Mouse (Mus musculus): ENCODE measurements around the gene Coq2. TPM values are rescaled to one million over a fixed set of nuclear protein-coding genes. Genes with fewer than 3 reads are reported as not detected.

The Coq2 gene
- total RNA-seq (2023) = 8.0 and 10.3 TPM in 2 replicates

GRCm38 (mm10) chr5:100674711-100675376 is at the start of gene Coq2:
Gene Coq2, minus strand, starts transcription at chr5:100675140.

GRCm38 (mm10) chr5:100719235-100720088 is 44.5 kb upstream of the Coq2 start, which contains the start of gene Hpse:
Gene Hpse, minus strand, starts transcription at chr5:100719716.

Other genes starting within 250 kb of the Coq2 start
- 35.6 and 40.6 TPM in 2 replicates for gene Lin54, start 174.5 kb downstream of the Coq2 start, total RNA-seq (2023)
- 37.1 and 44.3 TPM in 2 replicates for gene Cops4, start 156.8 kb downstream of the Coq2 start, total RNA-seq (2023)
- gene Plac8, start 102.9 kb downstream of the Coq2 start, total RNA-seq (2023) = 422 and 486 TPM in 2 replicates
- gene Hpse, start 44.6 kb upstream of the Coq2 start, total RNA-seq (2023) = 13.7 and 15.2 TPM in 2 replicates
- gene Helq, start 123.5 kb upstream of the Coq2 start, total RNA-seq (2023) = 2.4 and 5.4 TPM in 2 replicates
- 36.0 and 58.5 TPM in 2 replicates for gene Mrps18c, start 123.5 kb upstream of the Coq2 start, total RNA-seq (2023)
- 1.9 and 3.3 TPM in 2 replicates for gene Abraxas1, start 145.8 kb upstream of the Coq2 start, total RNA-seq (2023)
- 26.1 and 33.1 TPM in 2 replicates for gene Gpat3, start 170.6 kb upstream of the Coq2 start, total RNA-seq (2023)

Measured in neutrophil, adult 65 days (primary cell).